Mouse (Mus musculus) brain, adult 10 weeks (tissue): ENCODE results near the gene Ptger4. TPM values are rescaled to one million over a fixed set of nuclear protein-coding genes. Genes with fewer than 3 reads are reported as not detected.

Experiments
- polyA plus RNA-seq: library from polyadenylated mRNA; stranded (reverse); fragments of 350-450 nt; fragmentation: Illumina TruSeq; extraction: RNeasy Lipid Tissue Mini Kit (QIAGEN cat#74804); gene quantifications from one replicate; pipeline ENCODE4 v1.2.3, GENCODE M21; 2015; ENCODE audit warnings: low read depth, low replicate concordance

Gene Ptger4
- 1.1 TPM for polyA plus RNA-seq

GRCm38 (mm10) chr15:5243959-5244905, at the start of gene Ptger4:
Ptger4 (minus strand) TSS chr15:5244187.

GRCm38 (mm10) chr15:5185366-5186292, 58.4 kb downstream of the Ptger4 start, which contains the start of gene Ttc33:
Ttc33 (plus strand) TSS chr15:5185525.

Other genes with a start within 250 kb of the Ptger4 start
- 0.43 TPM for gene C7, start 180.4 kb downstream of the Ptger4 start, polyA plus RNA-seq
- gene Card6, start 135.6 kb downstream of the Ptger4 start, polyA plus RNA-seq, result 0.89 TPM
- 992 TPM for gene Rpl37, start 127.5 kb downstream of the Ptger4 start, polyA plus RNA-seq
- gene Prkaa1, start 100.3 kb downstream of the Ptger4 start, polyA plus RNA-seq, result 18.8 TPM
- 73.3 TPM for gene Ttc33, start 58.7 kb downstream of the Ptger4 start, polyA plus RNA-seq